In the genomic region with DNA sequence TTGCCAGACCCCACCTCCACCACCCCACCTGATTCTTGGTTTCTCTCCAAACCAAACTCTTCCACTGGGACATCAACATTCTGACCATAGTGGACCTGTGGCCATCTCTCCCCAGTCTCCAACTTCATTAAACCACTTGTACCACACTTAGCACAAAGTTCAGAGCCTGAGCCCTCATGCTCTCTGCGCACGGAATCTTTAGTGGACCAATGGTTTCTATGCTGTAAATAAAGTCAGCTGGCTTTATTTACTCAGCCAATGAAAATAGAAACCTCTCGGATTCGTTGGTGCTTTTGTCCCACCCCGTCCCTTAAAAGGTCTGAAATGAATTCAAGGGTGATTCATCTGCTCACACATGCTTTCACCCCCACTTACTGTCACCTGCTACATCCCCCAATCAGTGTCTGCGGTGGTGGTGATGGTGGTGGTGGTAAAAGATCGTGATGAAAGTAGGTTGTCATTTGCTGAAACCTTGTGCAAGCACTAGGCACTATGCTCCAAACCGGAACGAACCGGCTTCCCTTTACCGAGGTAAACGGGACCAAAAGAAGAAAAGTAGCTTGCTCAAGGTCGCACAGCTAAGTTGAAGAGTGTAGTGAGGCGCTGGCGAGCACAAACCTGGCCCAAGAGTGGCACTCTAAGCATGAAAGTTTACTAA, we compare ENCODE assay signal across 8 mouse cellular contexts. TPM values are rescaled to one million over a fixed set of nuclear protein-coding genes. Genes with fewer than 3 reads are reported as not detected.
DNase-seq lines count a peak whose midpoint lies in the region; ATAC-seq and TF ChIP-seq lines count a peak whose summit lies in the region.

No protein-coding gene starts in this region.

- H3K9me3 ChIP-seq in forebrain, embryonic 14.5 days (replicated peaks; ENCODE audit: control insufficient read depth, low read length), result no peaks in the 10 kb centered on the region
- H3K9me3 ChIP-seq in megakaryocyte, embryonic 14.5 days, result no peaks in the 10 kb centered on the region

- 14% methylated on average over 15 of the region's 15 CpGs for WGBS in spleen, adult 2 months
- WGBS in forebrain, embryonic 14.5 days, result 20% methylated on average over 15 of the region's 15 CpGs

- peak overlapping the region; percentile 96 for H3K4me2 ChIP-seq in forebrain, embryonic 14.5 days (ENCODE audit: low read length)

- peaks cover 7% of the 10 kb centered on the region for H3K4me1 ChIP-seq in spleen, adult 2 months (ENCODE audit: control insufficient read depth, insufficient read depth, insufficient read length)
- peaks cover 13% of the 10 kb centered on the region for H3K4me1 ChIP-seq in forebrain, embryonic 14.5 days (ENCODE audit: control insufficient read depth, insufficient read depth, low read length)
- H3K4me1 ChIP-seq in megakaryocyte, embryonic 14.5 days, result peaks cover 50% of the 10 kb centered on the region

- H3K27me3 ChIP-seq in spleen, adult 2 months (ENCODE audit: control insufficient read depth, insufficient read depth, low read length), result no peaks in the 10 kb centered on the region
- H3K27me3 ChIP-seq in forebrain, embryonic 14.5 days (replicated peaks; ENCODE audit: control insufficient read depth, insufficient read depth, low read length), result no peaks in the 10 kb centered on the region
- peaks cover 40% of the 10 kb centered on the region for H3K27me3 ChIP-seq in megakaryocyte, embryonic 14.5 days (replicated peaks)

- peak overlapping the region; percentile 12; the same call in 1 of the 2 replicates for H3K27ac ChIP-seq in spleen, adult 2 months (ENCODE audit: insufficient read depth, low read length)
- no peak overlapping the region for H3K27ac ChIP-seq in forebrain, embryonic 14.5 days (ENCODE audit: low read depth, low read length)

- peak overlapping the region; percentile 93 for H3K9ac ChIP-seq in forebrain, embryonic 14.5 days (ENCODE audit: low read length)

- peak overlapping the region; percentile 87 for H3K4me3 ChIP-seq in spleen, adult 2 months (ENCODE audit: extremely low read depth, insufficient read depth, insufficient read length)
- H3K4me3 ChIP-seq in forebrain, embryonic 14.5 days (ENCODE audit: low read depth, low read length), result peak overlapping the region; percentile 84
- peak overlapping the region; percentile 95 for H3K4me3 ChIP-seq in megakaryocyte, embryonic 14.5 days (replicated peaks)

- TF ChIP-seq POLR2A in spleen, adult 2 months (IDR thresholded peaks at IDR 0.05; ENCODE audit: low read depth, low read length), result no peak

- no peak for TF ChIP-seq CTCF in spleen, adult 2 months (IDR thresholded peaks at IDR 0.05; ENCODE audit: extremely low read depth, insufficient read depth, insufficient read length, insufficient replicate concordance)

- no peak for ATAC-seq in forebrain, embryonic 14.5 days

- peak; percentile 28 to 29 for DNase-seq in adrenal gland, adult 18-20 months (ENCODE audit: low spot score in 2 of 2)
- no peak for DNase-seq in adrenal gland, postnatal 25 days
- DNase-seq in spleen, adult 2 months (ENCODE audit: low read depth in 1 of 2, low spot score in 2 of 2), result peak in 1 of 2 experiments; percentile 28
- no peak for DNase-seq in spleen, adult 18-20 months
- peak; percentile 44 for DNase-seq in forebrain, embryonic 14.5 days (ENCODE audit: low spot score)
- peak; percentile 56 for DNase-seq in kidney, postnatal 14 days
- DNase-seq in thymus, postnatal 10 days (ENCODE audit: low spot score in 2 of 2), result peak; percentile 7 to 17

- no peaks in the 10 kb centered on the region for H3K36me3 ChIP-seq in spleen, adult 2 months (ENCODE audit: control insufficient read depth, insufficient read depth, low read length)
- no peaks in the 10 kb centered on the region for H3K36me3 ChIP-seq in forebrain, embryonic 14.5 days (ENCODE audit: control insufficient read depth, insufficient read depth, low read length)
- H3K36me3 ChIP-seq in megakaryocyte, embryonic 14.5 days (replicated peaks; ENCODE audit: low read length), result peaks cover 3% of the 10 kb centered on the region

RNA-seq across cellular contexts. Expression of gene Ttll11, which starts 1.3 kb away (rescaled TPM):
- total RNA-seq in adrenal gland, adult 18-20 months (2021), result 1 to 10 TPM; 2.2 to 5.7 TPM
- 11.6 and 30.4 TPM in 2 replicates for total RNA-seq in adrenal gland, postnatal 25 days (2021)
- polyA plus RNA-seq in spleen, adult 2 months (2012; rRNA removed), result 1.3 and 2.0 TPM in 2 replicates
- polyA plus RNA-seq in forebrain, embryonic 14.5 days (2014; fragmentation: Nextera tagmentation; extraction: Ambion mirVana), result 2.4 and 3.1 TPM in 2 replicates
- polyA plus RNA-seq in megakaryocyte, embryonic 14.5 days (2012; ENCODE audit: insufficient read depth, low replicate concordance), result 47.0 and 64.8 TPM in 2 replicates

Comparison
In these comparisons a context has a peak if more than half of its experiments do, and no peak if none do; other contexts are left out.
1. DNase-seq: peak in adrenal gland, adult 18-20 months (2 of 2), forebrain, embryonic 14.5 days (single experiment), kidney, postnatal 14 days (single experiment) and thymus, postnatal 10 days (2 of 2); none in adrenal gland, postnatal 25 days (single experiment) and spleen, adult 18-20 months (0 of 2).
2. RNA of gene Ttll11, which starts 1.3 kb away (polyA plus RNA-seq): 47.0 to 64.8 TPM in megakaryocyte, embryonic 14.5 days; 2.4 to 3.1 TPM in forebrain, embryonic 14.5 days and 1.3 to 2.0 TPM in spleen, adult 2 months; every median in the first group is over 10 times any median in the second.
3. Peak in every context shown above with its lines, with median percentiles within 50 percentile points of each other: H3K4me3 ChIP-seq.